8 mouse cellular contexts compared by ENCODE assay signal in genomic region chr16:97534876-97535461, GRCm38 (mm10). TPM values are rescaled to one million over a fixed set of nuclear protein-coding genes. Genes with fewer than 3 reads are reported as not detected.
DNase-seq lines count a peak whose midpoint lies in the region; ATAC-seq lines count a peak whose summit lies in the region.

No protein-coding gene starts in this region.

- H3K27ac ChIP-seq in intestine, embryonic 16.5 days (ENCODE audit: low read length): peak overlapping the region; percentile 91

- 22% methylated on average over 5 of the region's 5 CpGs for WGBS in intestine, embryonic 16.5 days

- H3K4me1 ChIP-seq in intestine, embryonic 16.5 days (ENCODE audit: control insufficient read depth, insufficient read depth, low read length): peaks cover 28% of the 10 kb centered on the region

- peak; percentile 47 for DNase-seq in right cerebral cortex, adult 18-20 months
- DNase-seq in right cerebral cortex, postnatal 14 days: no peak
- peak; percentile 6 for DNase-seq in embryo, embryonic 9.5 days (ENCODE audit: extremely low spot score)
- DNase-seq in heart, adult 11 months: peak; percentile 98
- peak; percentile 42 to 43 for DNase-seq in left cerebral cortex, adult 9 months (ENCODE audit: low spot score in 2 of 2)
- DNase-seq in lung, postnatal 4 days: peak; percentile 61 to 67
- peak; percentile 14 to 35 for DNase-seq in right cerebral cortex, adult 2 months (ENCODE audit: low spot score in 2 of 2)

- no peaks in the 10 kb centered on the region for H3K9me3 ChIP-seq in intestine, embryonic 16.5 days (ENCODE audit: control insufficient read depth, low read length)

- H3K27me3 ChIP-seq in intestine, embryonic 16.5 days (replicated peaks; ENCODE audit: control insufficient read depth, insufficient read depth, low read length): no peaks in the 10 kb centered on the region

- peak overlapping the region; percentile 59 for H3K4me2 ChIP-seq in intestine, embryonic 16.5 days (ENCODE audit: low read depth, low read length)

- peak; percentile 89 for ATAC-seq in intestine, embryonic 16.5 days

- H3K9ac ChIP-seq in intestine, embryonic 16.5 days (ENCODE audit: low read depth, low read length): peak overlapping the region; percentile 65

- peak overlapping the region; percentile 36 for H3K4me3 ChIP-seq in intestine, embryonic 16.5 days (ENCODE audit: low read length)

- H3K36me3 ChIP-seq in intestine, embryonic 16.5 days (ENCODE audit: control insufficient read depth, insufficient read depth, low read length): no peaks in the 10 kb centered on the region

RNA-seq across cellular contexts. Expression of gene Fam3b, which starts 20.4 kb away (rescaled TPM):
- polyA plus RNA-seq in intestine, embryonic 16.5 days (2015; fragmentation: Nextera tagmentation; extraction: Ambion mirVana): 1.3 and 1.7 TPM in 2 replicates
